Mouse (Mus musculus) embryonic facial prominence, embryonic 15.5 days (tissue): ENCODE measurements around the gene Smo. TPM values are rescaled to one million over a fixed set of nuclear protein-coding genes. Genes with fewer than 3 reads are reported as not detected.

Experiments used
- ATAC-seq: fragments of 200-750 bp; cut with Nextera tagmentation; 2 replicates; pipeline ENCODE4 v1.8.0; 2017; ENCODE audit warnings: low read depth, moderate TSS enrichment; ENCODE audit not compliant: insufficient number of reproducible peaks, low FRiP score, low TSS enrichment
- H3K27ac ChIP-seq: fragments of 300-500 bp; sonication (generic); replicated peaks from 2 replicates; pipeline ENCODE4 v1.5.1; 2015; ENCODE audit warnings: mild to moderate bottlenecking, inconsistent platforms
- H3K27me3 ChIP-seq: fragments of 300-500 bp; sonication (generic); 2 replicates; pipeline ENCODE4 v1.6.1; 2015; ENCODE audit warnings: inconsistent platforms
- H3K36me3 ChIP-seq: fragments of 300-500 bp; sonication (generic); 2 replicates; pipeline ENCODE4 v1.6.1; 2015; ENCODE audit warnings: mild to moderate bottlenecking, inconsistent platforms
- H3K4me1 ChIP-seq: fragments of 300-500 bp; sonication (generic); 2 replicates; pipeline ENCODE4 v1.6.1; 2015; ENCODE audit warnings: inconsistent platforms
- H3K4me2 ChIP-seq: fragments of 300-500 bp; sonication (generic); replicated peaks from 2 replicates; pipeline ENCODE4 v1.6.1; 2015; ENCODE audit warnings: mild to moderate bottlenecking, inconsistent platforms
- H3K4me3 ChIP-seq: fragments of 300-500 bp; sonication (generic); replicated peaks from 2 replicates; pipeline ENCODE4 v1.5.1; 2015; ENCODE audit warnings: mild to moderate bottlenecking, inconsistent platforms
- H3K9ac ChIP-seq: fragments of 300-500 bp; sonication (generic); 2 replicates; pipeline ENCODE4 v1.6.1; 2015; ENCODE audit warnings: inconsistent platforms
- H3K9me3 ChIP-seq: fragments of 300-500 bp; sonication (generic); replicated peaks from 2 replicates; pipeline ENCODE4 v1.6.1; 2016; ENCODE audit warnings: inconsistent platforms
- WGBS: fragments of 180-500 bp; shearing (Covaris S2); methylation state at CpG from one replicate; pipeline ENCODE4 v1.1.7; 2015; 5-methylcytosine and 5-hydroxymethylcytosine counted together
- polyA plus RNA-seq: library from polyadenylated mRNA; unstranded; fragments of >200 nt; fragmentation: Nextera tagmentation; extraction: Ambion mirVana; gene quantifications from 2 replicates; pipeline ENCODE4 v1.2.1, GENCODE M21; 2015

Gene Smo
- polyA plus RNA-seq, 1 experiment from 2014 or later = 58.7 TPM

DNA sequence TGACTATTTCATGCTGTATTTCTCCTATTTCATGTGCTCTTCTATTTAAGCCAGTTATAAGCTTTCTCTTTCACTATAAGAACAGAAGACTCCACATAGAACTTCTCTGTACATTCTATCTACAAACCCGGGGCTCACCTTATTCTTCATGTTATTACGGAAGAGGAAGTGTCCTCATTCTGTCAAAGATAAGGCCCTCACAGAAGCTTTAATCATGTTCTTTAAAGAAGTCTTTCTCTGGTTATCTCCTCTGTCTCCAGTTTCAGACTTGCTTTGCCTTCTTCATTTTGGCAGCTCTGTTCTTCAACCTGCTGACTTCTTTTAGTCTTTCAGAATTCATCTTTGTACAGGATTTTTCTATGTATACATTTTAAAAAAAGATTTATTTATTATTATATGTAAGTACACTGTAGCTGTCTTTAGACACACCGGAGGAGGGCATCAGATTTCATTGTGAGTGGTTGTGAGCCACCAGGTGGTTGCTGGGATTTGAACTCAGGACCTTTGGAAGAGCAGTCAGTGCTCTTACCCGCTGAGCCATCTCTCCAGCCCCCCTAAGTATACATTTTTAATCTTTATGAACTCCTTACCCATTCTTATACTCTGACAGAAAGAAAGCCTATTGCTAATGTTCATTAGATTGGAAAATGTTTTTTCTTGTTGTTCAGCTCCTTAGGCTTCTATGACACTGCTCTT is 41.4 kb downstream of the Smo start:
- no peak overlapping the region for H3K4me2 ChIP-seq
- H3K4me3 ChIP-seq = no peak overlapping the region
- no peaks in the 10 kb centered on the region for H3K36me3 ChIP-seq
- H3K27me3 ChIP-seq = no peaks in the 10 kb centered on the region
- no peaks in the 10 kb centered on the region for H3K9me3 ChIP-seq
- H3K4me1 ChIP-seq = no peaks in the 10 kb centered on the region
- H3K9ac ChIP-seq = no peak overlapping the region
- no peak overlapping the region for H3K27ac ChIP-seq
- 89% methylated on average over 4 of the region's 4 CpGs for WGBS
- ATAC-seq = no peak

DNA sequence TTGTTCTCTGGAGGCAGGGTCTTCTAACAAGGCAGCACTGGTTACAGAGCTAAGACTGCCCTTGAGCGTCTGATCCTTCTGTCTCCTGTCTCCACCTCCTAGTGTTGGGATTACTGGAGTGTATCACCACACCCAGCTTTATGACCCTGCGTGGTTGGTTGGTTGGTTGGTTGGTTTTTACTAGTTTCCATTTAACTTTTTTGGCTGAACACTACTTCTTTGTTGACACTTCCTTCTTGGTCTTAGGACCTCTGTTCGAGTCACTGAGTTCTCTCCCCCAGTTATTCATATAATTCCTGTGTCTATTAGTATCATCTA is 41.9 kb downstream of the Smo start:
- Histone ChIP-seq H3K9me3 (no peaks in the 10 kb centered on the region), H3K4me1 (no peaks in the 10 kb centered on the region), H3K27me3 (no peaks in the 10 kb centered on the region), H3K4me3 (no peak overlapping the region), H3K36me3 (no peaks in the 10 kb centered on the region), H3K27ac (no peak overlapping the region), H3K9ac (no peak overlapping the region), H3K4me2 (no peak overlapping the region)
- 69% methylated on average over 3 of the region's 3 CpGs for WGBS
- no peak for ATAC-seq

DNA sequence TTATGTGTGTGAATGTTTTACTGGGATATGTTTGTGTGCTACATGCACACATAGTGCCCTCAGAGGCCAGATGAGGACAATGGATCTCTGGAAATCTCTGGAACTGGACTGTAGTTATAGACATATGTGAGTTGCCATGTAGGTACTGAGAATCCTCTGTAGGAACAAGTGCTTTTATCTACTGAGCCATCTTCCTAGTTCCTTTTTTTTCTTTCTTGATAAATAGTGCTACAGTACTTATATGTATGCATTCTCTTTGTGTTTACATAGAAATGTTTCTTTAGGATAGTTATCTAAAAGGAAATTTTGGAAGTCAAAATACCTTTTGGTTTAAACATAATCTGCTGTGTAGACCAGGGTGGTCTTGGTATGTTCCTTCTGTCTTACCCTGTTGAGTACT is 44.8 kb downstream of the Smo start:
- no peak for ATAC-seq
- Histone ChIP-seq H3K9ac (no peak overlapping the region), H3K4me2 (no peak overlapping the region), H3K27ac (no peak overlapping the region), H3K27me3 (no peaks in the 10 kb centered on the region), H3K4me1 (no peaks in the 10 kb centered on the region), H3K4me3 (no peak overlapping the region), H3K9me3 (no peaks in the 10 kb centered on the region), H3K36me3 (no peaks in the 10 kb centered on the region)

GRCm38 (mm10) chr6:29780571-29780970 is 45.3 kb downstream of the Smo start:
- no peaks in the 10 kb centered on the region for H3K4me1 ChIP-seq
- H3K27me3 ChIP-seq = no peaks in the 10 kb centered on the region
- no peak for ATAC-seq
- H3K9ac ChIP-seq = no peak overlapping the region
- WGBS = 97% methylated on average over 2 of the region's 2 CpGs
- no peak overlapping the region for H3K4me3 ChIP-seq
- no peak overlapping the region for H3K4me2 ChIP-seq
- H3K36me3 ChIP-seq = no peaks in the 10 kb centered on the region
- no peaks in the 10 kb centered on the region for H3K9me3 ChIP-seq
- no peak overlapping the region for H3K27ac ChIP-seq

DNA sequence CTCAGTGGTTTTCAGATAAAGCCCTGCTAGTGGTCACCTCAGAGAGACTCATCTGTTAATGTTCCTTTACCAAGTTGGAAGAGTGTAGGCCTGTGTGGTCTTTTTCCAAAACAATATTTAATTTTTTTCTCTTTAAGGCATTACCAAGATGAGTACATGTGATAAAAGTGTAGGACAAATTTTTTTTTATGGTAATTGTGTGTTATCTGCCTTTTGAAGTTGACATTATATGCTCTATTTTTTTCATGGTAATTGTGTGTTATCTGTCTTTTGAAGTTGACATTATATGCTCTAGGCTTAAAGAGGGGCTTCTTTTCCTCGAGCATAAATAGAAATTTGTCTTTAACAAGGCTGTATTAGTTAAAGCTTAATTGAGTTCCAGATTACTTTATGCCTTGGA is 46.9 kb downstream of the Smo start:
- H3K9ac ChIP-seq = no peak overlapping the region
- no peaks in the 10 kb centered on the region for H3K36me3 ChIP-seq
- 58% methylated on average over 1 of the region's 1 CpGs for WGBS
- H3K27ac ChIP-seq = no peak overlapping the region
- no peak for ATAC-seq
- H3K4me1 ChIP-seq = no peaks in the 10 kb centered on the region
- H3K4me3 ChIP-seq = no peak overlapping the region
- no peak overlapping the region for H3K4me2 ChIP-seq
- H3K9me3 ChIP-seq = no peaks in the 10 kb centered on the region
- no peaks in the 10 kb centered on the region for H3K27me3 ChIP-seq

GRCm38 (mm10) chr6:29783960-29784359 is 48.7 kb downstream of the Smo start:
- H3K4me3 ChIP-seq = no peak overlapping the region
- WGBS = 72% methylated on average over 6 of the region's 6 CpGs
- no peak overlapping the region for H3K9ac ChIP-seq
- H3K27ac ChIP-seq = no peak overlapping the region
- no peaks in the 10 kb centered on the region for H3K9me3 ChIP-seq
- H3K4me1 ChIP-seq = no peaks in the 10 kb centered on the region
- H3K27me3 ChIP-seq = no peaks in the 10 kb centered on the region
- no peaks in the 10 kb centered on the region for H3K36me3 ChIP-seq
- H3K4me2 ChIP-seq = no peak overlapping the region
- no peak for ATAC-seq

GRCm38 (mm10) chr6:29784413-29785021 is 49.2 kb downstream of the Smo start:
- 83% methylated on average over 3 of the region's 3 CpGs for WGBS
- Histone ChIP-seq H3K27ac (no peak overlapping the region), H3K9me3 (no peaks in the 10 kb centered on the region), H3K27me3 (no peaks in the 10 kb centered on the region), H3K9ac (no peak overlapping the region), H3K4me1 (no peaks in the 10 kb centered on the region), H3K4me2 (no peak overlapping the region), H3K36me3 (no peaks in the 10 kb centered on the region), H3K4me3 (no peak overlapping the region)
- no peak for ATAC-seq

GRCm38 (mm10) chr6:29785759-29786158 is 50.5 kb downstream of the Smo start:
- no peak overlapping the region for H3K27ac ChIP-seq
- no peaks in the 10 kb centered on the region for H3K36me3 ChIP-seq
- ATAC-seq = no peak
- H3K4me1 ChIP-seq = no peaks in the 10 kb centered on the region
- H3K9ac ChIP-seq = no peak overlapping the region
- H3K4me3 ChIP-seq = no peak overlapping the region
- H3K27me3 ChIP-seq = no peaks in the 10 kb centered on the region
- 82% methylated on average over 5 of the region's 5 CpGs for WGBS
- H3K9me3 ChIP-seq = no peaks in the 10 kb centered on the region
- H3K4me2 ChIP-seq = no peak overlapping the region

DNA sequence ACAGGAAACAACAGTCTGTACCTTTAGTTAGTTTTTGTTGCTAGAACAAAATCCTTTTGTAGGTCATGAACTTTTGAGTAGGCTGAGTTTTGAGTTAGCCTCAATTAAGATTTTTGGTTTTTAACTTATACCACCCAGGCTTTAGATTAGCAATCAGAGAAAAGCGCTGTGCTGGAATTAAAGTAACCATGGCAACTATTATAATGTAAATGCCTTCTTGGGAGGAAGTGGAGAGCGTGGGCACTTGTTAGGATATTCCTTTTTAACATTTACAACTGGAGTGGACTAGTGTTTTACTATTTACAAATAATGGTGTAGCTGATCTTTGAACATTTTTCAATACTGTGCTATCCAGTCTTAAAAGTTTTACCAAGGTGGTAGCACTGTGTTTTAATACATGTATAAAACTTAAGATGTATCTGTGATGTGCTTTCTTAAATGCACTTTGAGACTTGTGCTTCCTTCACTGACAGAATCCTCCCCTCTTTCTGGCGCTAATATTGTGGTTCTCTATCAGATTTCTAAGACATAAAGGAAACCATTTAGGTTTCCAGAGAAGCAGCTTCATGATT is 53.6 kb downstream of the Smo start:
- no peak for ATAC-seq
- no peak overlapping the region for H3K27ac ChIP-seq
- no peaks in the 10 kb centered on the region for H3K27me3 ChIP-seq
- H3K4me3 ChIP-seq = no peak overlapping the region
- H3K36me3 ChIP-seq = no peaks in the 10 kb centered on the region
- H3K9ac ChIP-seq = no peak overlapping the region
- H3K4me1 ChIP-seq = no peaks in the 10 kb centered on the region
- no peak overlapping the region for H3K4me2 ChIP-seq
- H3K9me3 ChIP-seq = no peaks in the 10 kb centered on the region
- WGBS = 59% methylated on average over 3 of the region's 3 CpGs

DNA sequence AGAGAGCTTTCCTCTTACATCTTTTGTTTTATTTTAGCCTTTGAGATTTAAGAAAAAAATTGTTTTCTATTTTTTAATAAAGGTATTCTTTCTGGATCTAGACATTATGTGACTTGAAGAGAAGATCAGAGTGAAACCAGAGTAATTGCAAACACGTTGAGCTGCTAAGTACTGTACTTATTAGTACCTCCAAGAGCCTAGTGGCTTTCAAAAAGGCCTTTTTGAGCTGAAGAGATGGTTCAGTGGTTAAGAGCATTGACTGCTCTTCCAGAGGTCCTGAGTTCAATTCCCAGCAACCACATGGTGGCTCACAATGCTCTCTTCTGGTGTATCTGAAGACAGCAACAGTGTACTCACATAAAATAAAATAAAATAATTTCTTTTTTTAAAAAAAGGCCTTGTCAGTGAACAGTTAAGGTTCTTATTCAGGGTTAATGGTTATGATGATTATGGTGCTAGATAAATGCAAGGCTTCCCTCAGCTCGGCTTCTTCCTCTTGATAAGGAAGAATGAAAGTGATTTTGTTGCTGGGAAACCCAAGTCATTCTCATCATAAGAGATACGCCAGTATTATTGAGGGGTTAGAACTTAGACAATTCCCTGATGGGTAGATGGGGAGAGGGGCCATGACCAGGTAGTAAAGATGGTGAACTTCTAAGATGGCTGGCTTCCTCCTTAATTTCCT is 54.9 kb downstream of the Smo start:
- Histone ChIP-seq H3K4me3 (no peak overlapping the region), H3K9me3 (no peaks in the 10 kb centered on the region), H3K4me2 (no peak overlapping the region), H3K9ac (no peak overlapping the region), H3K27me3 (no peaks in the 10 kb centered on the region), H3K27ac (no peak overlapping the region), H3K4me1 (no peaks in the 10 kb centered on the region), H3K36me3 (no peaks in the 10 kb centered on the region)
- WGBS = 86% methylated on average over 3 of the region's 3 CpGs
- ATAC-seq = no peak

- Histone ChIP-seq H3K9ac (no peak overlapping the region), H3K27ac (no peak overlapping the region), H3K4me3 (no peak overlapping the region), H3K27me3 (no peaks in the 10 kb centered on the region), H3K4me1 (no peaks in the 10 kb centered on the region), H3K9me3 (no peaks in the 10 kb centered on the region), H3K36me3 (no peaks in the 10 kb centered on the region), H3K4me2 (no peak overlapping the region)
- WGBS = 58% methylated on average over 1 of the region's 1 CpGs
- ATAC-seq = no peak
Measured at GRCm38 (mm10) chr6:29793520-29793919, 58.2 kb downstream of the Smo start.
